Mouse (Mus musculus) liver, embryonic 14.5 days (tissue): Measurements from ENCODE around the gene Ccdc149.

ENCODE experiments used
- CTCF ChIP-seq: IDR thresholded peaks from 2 replicates; pipeline ENCODE4 v1.5.1; 2016; ENCODE audit warnings: antibody characterized with exemption, low read depth, control low read depth
- EP300 ChIP-seq: IDR thresholded peaks from 2 replicates; pipeline ENCODE4 v1.6.1; 2016; ENCODE audit warnings: antibody characterized with exemption, low read depth

- TF ChIP-seq CTCF: no peak
- no peak for TF ChIP-seq EP300
These were observed 3.5 kb downstream of the Ccdc149 start for GRCm38 (mm10) chr5:52467841-52468240.
